Mouse (Mus musculus) megakaryocyte-erythroid progenitor cell, adult 5-6 weeks (primary cell): Measurements from ENCODE around the gene Tnfrsf4. TPM values are rescaled to one million over a fixed set of nuclear protein-coding genes. Genes with fewer than 3 reads are reported as not detected.

Experiments
- ATAC-seq: replicated peaks from 2 replicates; pipeline ENCODE4 v1.8.0; 2016; ENCODE audit warnings: mild to moderate bottlenecking, inconsistent platforms; ENCODE audit not compliant: severe bottlenecking, poor library complexity, low FRiP score, low TSS enrichment
- total RNA-seq, 2 experiments: library from RNA; stranded (forward) in 1 of 2; stranded (reverse) in 1 of 2; fragments of 200-1000, 215-1000 nt in 1 of 2; fragments of >200 nt in 1 of 2; fragmentation: Nextera tagmentation in 1 of 2; gene quantifications; 2 replicates each; pipeline ENCODE4 v1.2.3; 2014 to 2017

Gene Tnfrsf4
- total RNA-seq, 2 experiments from 2014 or later: 1.8 to 6.9 TPM

GRCm38 (mm10) chr4:156023520-156023919, 9.9 kb downstream of the Tnfrsf4 start:
- no peak for ATAC-seq

DNA sequence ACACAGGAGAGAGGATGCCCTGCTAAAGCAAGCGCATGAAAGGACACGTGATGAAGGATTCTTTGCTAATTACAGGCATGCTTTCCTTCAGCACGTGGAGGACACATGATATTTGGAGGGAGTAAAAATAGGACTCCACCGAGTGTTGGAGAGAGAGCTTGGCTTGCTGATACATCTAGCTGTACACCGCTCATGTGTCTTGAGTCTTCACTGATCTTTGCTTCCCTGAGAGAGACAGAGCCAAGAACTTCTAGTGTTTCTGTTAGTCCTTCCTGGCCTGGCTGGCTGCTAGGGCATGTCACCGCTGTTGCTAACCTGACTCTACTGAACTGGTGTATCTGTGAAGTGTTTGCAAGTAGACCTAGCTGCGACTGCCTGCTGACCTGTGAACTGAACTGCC, 10.5 kb downstream of the Tnfrsf4 start:
- ATAC-seq: no peak

DNA sequence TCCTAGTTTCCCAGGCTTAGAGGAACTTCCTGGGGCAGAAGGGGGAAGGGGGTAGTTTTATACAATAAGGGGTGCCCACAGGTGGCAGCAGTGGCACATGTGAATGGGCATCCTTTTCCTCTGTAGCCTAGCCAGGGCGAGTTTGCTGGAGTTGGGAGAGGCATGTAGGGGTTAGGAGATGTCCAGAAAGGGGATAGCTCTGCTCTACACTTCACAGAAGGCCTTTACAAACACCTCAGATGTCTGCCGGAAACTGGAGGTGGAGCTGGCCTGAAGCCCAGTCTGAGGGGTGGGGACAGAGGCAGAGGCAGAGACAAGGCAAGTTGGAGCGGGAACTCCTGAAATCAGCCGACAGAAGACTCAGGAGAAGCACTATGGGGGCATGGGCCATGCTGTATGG, 12.4 kb downstream of the Tnfrsf4 start, which contains the start of gene Tnfrsf18:
TSS of gene Tnfrsf18 (plus strand) at position 152 of the 400 bp plus-strand sequence.
- peak; percentile 60 for ATAC-seq

- ATAC-seq: no peak
Observed at GRCm38 (mm10) chr4:156028580-156028979, 14.9 kb downstream of the Tnfrsf4 start.

GRCm38 (mm10) chr4:156030651-156031118, 17.0 kb downstream of the Tnfrsf4 start:
- ATAC-seq: no peak

DNA sequence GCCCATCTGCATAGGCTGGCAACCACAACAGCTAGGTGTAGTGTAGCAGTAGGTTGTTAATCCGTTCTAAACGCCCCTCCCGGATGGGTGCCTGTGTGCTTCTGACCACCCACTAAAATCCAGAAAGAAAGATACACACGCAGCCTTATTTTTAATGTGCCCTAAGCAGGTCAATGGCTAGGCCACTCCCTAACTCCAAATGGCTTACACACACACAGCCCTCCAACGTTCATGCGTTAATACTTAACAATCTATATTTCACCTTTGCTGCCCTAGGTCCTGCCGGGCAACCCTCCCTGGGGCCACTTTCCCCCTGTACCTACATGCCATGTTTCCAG, 17.6 kb downstream of the Tnfrsf4 start:
- no peak for ATAC-seq

DNA sequence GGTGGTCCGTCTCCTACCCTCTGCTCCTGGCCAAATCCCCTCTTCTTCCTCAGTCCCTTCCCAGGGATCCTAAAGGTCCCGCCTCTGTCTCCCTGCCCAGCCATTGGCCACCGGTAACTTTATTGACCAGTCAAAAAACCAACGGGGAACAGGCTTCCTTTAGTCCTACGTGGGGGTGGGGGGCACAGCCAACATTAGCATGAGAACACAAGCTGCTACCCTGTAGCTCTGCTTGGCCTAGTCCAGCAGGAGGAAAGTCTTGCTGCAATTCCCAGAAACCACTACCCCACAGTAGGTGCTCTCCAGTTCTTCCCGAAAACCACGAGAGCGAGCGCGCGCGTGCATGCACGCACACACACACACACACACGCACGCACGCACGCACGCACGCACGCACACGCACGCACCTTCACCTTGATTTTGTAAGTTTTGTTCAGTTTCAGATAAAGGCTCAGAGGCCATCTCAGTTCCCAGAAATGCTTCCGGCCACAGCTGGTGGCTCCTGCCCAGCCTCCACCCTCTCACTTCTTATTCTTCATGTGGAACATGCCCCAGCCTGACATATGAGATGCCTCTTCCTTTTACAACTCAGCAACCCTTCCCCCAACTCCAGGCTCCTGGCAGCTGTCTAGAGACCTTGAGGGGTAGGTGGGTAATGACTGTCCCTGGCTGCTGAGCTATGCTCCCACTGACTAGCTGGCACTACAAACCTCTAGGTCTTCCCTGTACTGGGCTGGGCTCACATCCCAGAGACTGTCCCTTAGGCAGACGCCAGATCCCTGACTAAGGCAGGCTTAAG, 18.1 kb downstream of the Tnfrsf4 start:
- peak; percentile 22 for ATAC-seq

DNA sequence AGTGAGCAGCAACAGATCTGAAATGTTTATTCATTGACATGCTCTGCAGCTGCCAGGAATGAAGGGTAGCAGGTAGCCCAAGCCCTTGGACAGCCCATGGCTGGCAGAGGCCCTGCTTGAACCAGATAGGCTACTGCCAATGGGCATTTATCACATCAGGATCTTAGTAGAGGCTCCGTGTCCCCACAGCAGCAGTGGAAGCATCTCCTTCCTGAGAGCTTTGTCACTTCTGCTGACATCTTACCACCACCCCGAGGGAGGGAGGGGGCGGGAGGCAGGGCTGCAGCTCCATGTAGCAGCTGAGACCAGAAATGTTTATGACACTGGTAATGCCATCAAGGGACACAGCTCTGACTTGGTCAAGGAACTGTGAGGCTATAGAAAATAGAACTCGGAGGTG, 19.2 kb downstream of the Tnfrsf4 start:
- ATAC-seq: no peak; the same call in 1 of the 2 replicates

DNA sequence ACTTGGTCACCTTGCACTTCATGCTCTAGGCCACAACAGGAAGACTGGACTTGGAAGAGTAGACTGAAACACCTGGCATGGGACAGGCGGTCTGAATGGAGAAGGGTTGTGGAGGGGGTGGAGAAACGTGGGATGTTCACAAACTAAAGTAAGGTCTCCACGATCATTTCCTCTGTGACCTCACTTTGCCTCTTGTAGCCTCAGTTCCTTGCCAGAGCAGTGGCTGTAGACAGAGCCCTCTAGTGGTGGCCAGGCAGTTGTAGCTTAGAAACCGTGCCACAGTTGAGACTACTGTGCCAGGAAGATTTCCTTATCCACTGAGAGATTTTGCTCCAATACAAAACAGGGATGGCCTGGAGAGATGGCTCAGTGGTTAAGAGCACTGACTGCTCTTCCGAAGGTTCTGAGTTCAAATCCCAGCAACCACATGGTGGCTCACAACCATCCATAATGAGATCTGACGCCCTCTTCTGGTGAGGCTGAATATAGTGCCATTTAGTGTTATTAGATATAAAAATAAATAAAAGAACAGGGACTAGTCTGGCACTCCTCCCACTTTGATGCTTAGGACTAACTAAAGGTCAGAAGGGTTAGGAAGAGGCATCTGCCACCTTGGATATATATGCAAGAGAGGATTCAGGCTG, 20.0 kb downstream of the Tnfrsf4 start:
- peak; percentile 54 for ATAC-seq

GRCm38 (mm10) chr4:156034301-156034700, 20.7 kb downstream of the Tnfrsf4 start:
- no peak for ATAC-seq

GRCm38 (mm10) chr4:156034901-156035300, 21.3 kb downstream of the Tnfrsf4 start:
- peak; percentile 28; the same call in 1 of the 2 replicates for ATAC-seq

DNA sequence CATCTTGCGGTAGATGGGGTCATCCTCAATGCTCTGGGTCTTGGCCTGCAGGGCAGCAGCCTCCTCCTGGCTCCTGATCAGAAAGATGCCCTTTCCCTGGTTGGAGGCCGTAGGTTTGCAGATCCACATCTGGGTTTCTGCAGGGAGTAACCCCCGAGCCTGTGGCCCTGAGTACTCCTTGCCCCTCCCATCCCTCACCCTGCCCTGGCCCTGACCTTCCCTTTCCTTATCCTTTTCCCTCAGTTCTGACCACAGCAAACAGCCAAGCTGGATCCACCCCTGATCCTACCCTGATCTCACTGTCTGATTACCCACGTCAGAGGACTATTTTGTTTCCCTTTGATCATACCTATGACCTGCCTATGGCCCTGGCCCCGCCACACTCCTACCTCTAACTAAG, 31.1 kb downstream of the Tnfrsf4 start:
- peak; percentile 12; the same call in 1 of the 2 replicates for ATAC-seq

GRCm38 (mm10) chr4:156049779-156050178, 36.1 kb downstream of the Tnfrsf4 start:
- ATAC-seq: no peak

- 0 out of 2 replicates have a peak, but pooled peaks have one; percentile 17 for ATAC-seq
Observed at GRCm38 (mm10) chr4:156050391-156050980, 36.8 kb downstream of the Tnfrsf4 start.

GRCm38 (mm10) chr4:156053113-156053512, 39.5 kb downstream of the Tnfrsf4 start:
- ATAC-seq: no peak

DNA sequence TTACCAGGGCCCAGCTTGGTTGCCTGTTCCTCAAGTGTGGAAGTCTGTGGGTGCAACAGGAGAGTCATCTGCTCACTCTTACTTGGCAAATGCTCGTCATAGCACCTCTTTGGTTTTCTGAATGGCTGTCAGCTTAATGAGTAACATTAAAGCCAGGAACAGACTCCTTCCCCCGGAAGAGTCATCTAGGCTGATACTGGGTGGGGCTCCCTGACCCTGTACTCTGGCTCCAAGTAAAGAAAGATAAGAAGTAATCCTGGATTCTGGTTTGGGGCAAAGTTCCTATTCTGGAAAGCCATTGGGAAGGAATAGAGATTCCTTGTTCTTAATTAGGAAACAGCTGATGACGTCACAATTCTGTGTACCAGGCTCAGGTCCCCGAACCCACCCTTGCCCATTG, 40.5 kb downstream of the Tnfrsf4 start:
- no peak for ATAC-seq

- ATAC-seq: no peak
Observed at GRCm38 (mm10) chr4:156054606-156055005, 41.0 kb downstream of the Tnfrsf4 start.

GRCm38 (mm10) chr4:156055173-156055572, 41.5 kb downstream of the Tnfrsf4 start:
- no peak for ATAC-seq

- ATAC-seq: no peak
Observed at GRCm38 (mm10) chr4:156057702-156058101, 44.1 kb downstream of the Tnfrsf4 start.

- no peak for ATAC-seq
Observed at GRCm38 (mm10) chr4:156058826-156059225, 45.2 kb downstream of the Tnfrsf4 start.
